Mouse (Mus musculus) small intestine, adult 2 months (tissue): ENCODE results near the gene Pygm. TPM values are rescaled to one million over a fixed set of nuclear protein-coding genes. Genes with fewer than 3 reads are reported as not detected.

Experiments used
- H3K27ac ChIP-seq: fragments of 200-500 bp; 2 replicates; pipeline ENCODE4 v1.5.1; 2012; ENCODE audit warnings: low read depth, low read length, control low read depth, inconsistent platforms; ENCODE audit not compliant: insufficient read depth
- H3K27me3 ChIP-seq: fragments of 200-500 bp; 2 replicates; pipeline ENCODE4 v1.6.1; 2012; ENCODE audit warnings: mild to moderate bottlenecking, moderate library complexity, low read length, inconsistent platforms; ENCODE audit not compliant: control insufficient read depth, insufficient read depth
- H3K36me3 ChIP-seq: fragments of 200-500 bp; 2 replicates; pipeline ENCODE4 v1.6.1; 2012; ENCODE audit warnings: mild to moderate bottlenecking, low read length, control low read depth, inconsistent platforms; ENCODE audit not compliant: control insufficient read depth, insufficient read depth
- H3K4me1 ChIP-seq: fragments of 200-500 bp; 2 replicates; pipeline ENCODE4 v1.6.1; 2012; ENCODE audit warnings: low read length, inconsistent platforms, mixed read lengths; ENCODE audit not compliant: control insufficient read depth, insufficient read depth, insufficient read length
- H3K4me3 ChIP-seq: fragments of 200-500 bp; 2 replicates; pipeline ENCODE4 v1.5.1; 2012; ENCODE audit warnings: low read depth, mild to moderate bottlenecking, control low read depth, inconsistent platforms, low read length, moderate library complexity
- CTCF ChIP-seq: fragments of 200-500 bp; IDR thresholded peaks from 2 replicates; pipeline ENCODE4 v1.5.1; 2012; ENCODE audit warnings: low read depth, mild to moderate bottlenecking, control low read depth, inconsistent platforms, low read length, moderate library complexity, mixed read lengths; ENCODE audit not compliant: insufficient replicate concordance, insufficient read length; ENCODE audit errors: extremely low read depth
- POLR2A ChIP-seq: fragments of 200-500 bp; IDR thresholded peaks from 2 replicates; pipeline ENCODE4 v1.6.1; 2012; ENCODE audit warnings: low read depth, mild to moderate bottlenecking, control low read depth, inconsistent platforms, low read length, moderate library complexity
- WGBS: fragments of 180-500 bp; shearing (Covaris S2); methylation state at CpG from one replicate; pipeline ENCODE4 v1.1.7; 2018; 5-methylcytosine and 5-hydroxymethylcytosine counted together
- polyA plus RNA-seq: library from polyadenylated mRNA; depleted of rRNA; stranded (reverse); fragments of >200 nt; gene quantifications from 2 replicates; pipeline ENCODE4 v1.2.3, GENCODE M21; 2012

Gene Pygm
- polyA plus RNA-seq, 1 experiment: 3.2 TPM

DNA sequence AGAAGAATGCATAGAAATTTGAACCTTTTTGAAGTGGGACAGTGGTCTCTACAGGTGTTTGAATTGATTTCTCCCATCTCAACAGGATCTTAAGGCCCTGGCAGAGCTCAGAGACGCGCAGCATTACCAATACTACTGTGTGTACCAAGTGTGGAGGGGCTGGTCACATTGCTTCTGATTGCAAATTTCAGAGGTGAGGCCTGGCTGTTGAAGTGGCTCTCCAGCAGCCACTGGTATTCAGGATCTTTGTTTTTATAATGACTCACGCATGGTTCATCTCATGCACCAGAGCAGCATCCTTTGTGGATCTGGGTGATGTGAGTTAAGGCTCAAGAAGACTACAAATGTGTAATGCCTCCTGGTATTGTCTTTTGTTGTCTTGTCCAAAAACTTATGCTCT, 11.8 kb upstream of the Pygm start:
- Histone ChIP-seq H3K36me3 (peaks cover 89% of the 10 kb centered on the region), H3K4me1 (no peaks in the 10 kb centered on the region), H3K4me3 (no peak overlapping the region), H3K27ac (no peak overlapping the region), H3K27me3 (no peaks in the 10 kb centered on the region)
- 87% methylated on average over 3 of the region's 3 CpGs for WGBS
- no peak for TF ChIP-seq POLR2A
- no peak for TF ChIP-seq CTCF

DNA sequence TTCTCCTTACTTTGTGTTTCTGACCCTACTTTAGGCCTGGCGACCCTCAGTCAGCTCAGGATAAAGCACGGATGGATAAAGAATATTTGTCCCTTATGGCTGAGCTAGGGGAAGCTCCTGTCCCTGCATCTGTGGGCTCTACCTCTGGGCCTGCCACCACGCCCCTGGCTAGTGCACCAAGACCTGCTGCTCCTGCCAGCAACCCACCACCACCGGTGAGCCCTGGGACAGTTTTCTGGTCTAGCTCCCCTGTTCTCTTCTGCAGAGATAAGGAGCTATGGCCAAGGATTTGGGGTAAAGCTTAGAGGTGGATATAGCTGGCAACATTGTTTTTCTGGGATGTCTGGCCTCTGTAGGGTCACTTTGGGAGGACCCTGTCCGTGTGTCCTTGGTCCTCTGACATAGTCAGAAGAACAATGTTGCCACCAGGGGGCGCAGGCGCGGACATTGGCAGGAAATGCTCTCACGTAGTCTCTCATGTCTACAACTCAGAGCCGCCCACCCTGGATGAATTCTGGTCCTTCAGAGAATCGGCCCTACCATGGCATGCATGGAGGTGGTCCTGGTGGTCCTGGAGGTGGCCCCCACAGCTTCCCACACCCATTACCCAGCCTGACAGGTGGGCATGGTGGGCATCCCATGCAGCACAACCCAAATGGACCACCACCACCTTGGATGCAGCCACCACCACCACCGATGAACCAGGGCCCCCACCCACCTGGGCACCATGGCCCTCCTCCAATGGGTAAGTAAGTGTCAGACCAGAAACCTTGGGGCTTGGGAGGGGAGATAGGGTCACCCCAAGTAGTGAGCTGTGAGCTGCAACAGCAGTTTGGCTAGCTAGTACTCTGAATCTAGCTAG, 10.4 kb upstream of the Pygm start:
- peak; percentile 75 for TF ChIP-seq CTCF
- TF ChIP-seq POLR2A: no peak; the same call in 1 of the 2 replicates
- no peak overlapping the region for H3K27ac ChIP-seq
- no peak overlapping the region for H3K4me3 ChIP-seq
- no peaks in the 10 kb centered on the region for H3K27me3 ChIP-seq
- 54% methylated on average over 12 of the region's 12 CpGs for WGBS
- H3K4me1 ChIP-seq: no peaks in the 10 kb centered on the region
- H3K36me3 ChIP-seq: peaks cover 87% of the 10 kb centered on the region

- WGBS: 96% methylated on average over 9 of the region's 10 CpGs
- no peak overlapping the region for H3K4me3 ChIP-seq
Measured at GRCm38 (mm10) chr19:6374571-6374970, 9.6 kb upstream of the Pygm start.

DNA sequence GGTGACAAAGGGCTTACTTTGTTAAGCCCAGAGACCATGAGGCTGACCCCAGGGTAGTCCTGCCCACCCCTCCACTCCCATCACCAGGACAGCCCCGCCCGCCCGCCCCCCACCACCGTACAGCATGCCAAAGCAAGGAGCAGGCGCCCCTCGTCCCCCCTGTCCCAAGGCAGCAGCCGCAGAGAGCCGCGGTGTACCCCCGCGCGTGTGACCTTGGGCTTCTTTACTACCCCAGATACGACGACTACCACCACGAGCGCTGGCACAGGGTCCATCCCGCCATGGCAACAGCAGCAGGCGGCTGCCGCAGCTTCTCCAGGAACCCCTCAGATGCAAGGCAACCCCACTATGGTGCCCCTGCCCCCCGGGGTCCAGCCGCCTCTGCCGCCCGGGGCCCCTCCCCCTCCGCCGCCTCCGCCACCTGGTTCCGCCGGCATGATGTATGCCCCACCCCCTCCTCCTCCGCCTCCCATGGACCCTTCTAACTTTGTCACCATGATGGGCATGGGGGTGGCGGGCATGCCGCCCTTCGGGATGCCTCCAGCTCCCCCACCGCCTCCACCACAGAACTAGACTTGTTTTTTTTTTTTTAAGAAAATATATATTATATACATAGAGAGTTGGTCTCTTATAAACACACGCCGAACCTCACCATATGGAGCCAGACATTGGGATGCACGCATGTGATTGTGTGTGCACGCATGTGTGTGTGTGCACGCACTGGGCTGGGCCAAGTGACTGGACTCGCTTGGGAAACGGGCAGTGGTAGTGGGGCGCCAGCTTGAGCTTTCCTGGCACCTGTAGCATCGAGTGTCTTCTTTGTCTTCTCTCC, 8.6 kb upstream of the Pygm start:
- Histone ChIP-seq H3K27ac (no peak overlapping the region), H3K27me3 (no peaks in the 10 kb centered on the region), H3K4me3 (no peak overlapping the region), H3K36me3 (peaks cover 76% of the 10 kb centered on the region), H3K4me1 (no peaks in the 10 kb centered on the region)
- no peak for TF ChIP-seq POLR2A
- TF ChIP-seq CTCF: no peak
- 92% methylated on average over 36 of the region's 42 CpGs for WGBS

More at GRCm38 (mm10) chr19:6374571-6374970, 9.6 kb upstream of the Pygm start:
- Histone ChIP-seq H3K27ac (no peak overlapping the region), H3K36me3 (peaks cover 84% of the 10 kb centered on the region), H3K27me3 (no peaks in the 10 kb centered on the region), H3K4me1 (no peaks in the 10 kb centered on the region)
- TF ChIP-seq CTCF: no peak
- no peak for TF ChIP-seq POLR2A

GRCm38 (mm10) chr19:6376255-6376564, 8.0 kb upstream of the Pygm start:
- WGBS: 74% methylated on average over 14 of the region's 14 CpGs
- H3K27ac ChIP-seq: no peak overlapping the region
- peak; percentile 62; the same call in 1 of the 2 replicates for TF ChIP-seq CTCF
- TF ChIP-seq POLR2A: no peak

DNA sequence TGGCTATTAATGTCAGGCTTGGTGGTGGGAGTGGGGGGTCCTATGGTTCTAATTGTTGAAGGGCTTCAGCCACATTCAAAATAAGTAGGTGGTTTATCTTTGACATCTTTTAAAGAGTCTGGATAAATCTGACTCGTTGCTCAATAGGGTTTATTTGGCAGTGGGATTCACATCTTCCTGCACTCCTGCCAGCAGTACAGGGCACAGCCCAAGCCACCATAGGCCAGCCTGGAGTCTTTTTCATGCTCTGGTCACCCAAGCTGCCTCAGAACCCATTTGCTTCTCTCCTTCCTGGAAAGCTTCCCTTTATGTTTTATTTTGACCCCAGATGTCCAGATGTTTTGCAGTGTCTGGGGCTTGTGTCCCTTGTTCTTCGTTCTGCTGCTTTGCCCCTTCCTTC, 7.6 kb upstream of the Pygm start:
- Histone ChIP-seq H3K36me3 (peaks cover 66% of the 10 kb centered on the region), H3K27me3 (no peaks in the 10 kb centered on the region), H3K4me1 (no peaks in the 10 kb centered on the region), H3K4me3 (no peak overlapping the region), H3K27ac (no peak overlapping the region)
- TF ChIP-seq POLR2A (no peak), CTCF (no peak)
- whole genome bisulfite sequencing: 51% methylated on average over 2 of the region's 2 CpGs

More at GRCm38 (mm10) chr19:6376255-6376564, 8.0 kb upstream of the Pygm start:
- Histone ChIP-seq H3K4me3 (no peak overlapping the region), H3K36me3 (peaks cover 70% of the 10 kb centered on the region), H3K27me3 (no peaks in the 10 kb centered on the region), H3K4me1 (no peaks in the 10 kb centered on the region)
